Mouse (Mus musculus) B cell, adult 2 months (primary cell): ENCODE data around the gene Sbno2.

Source experiments
- DNase-seq, 2 experiments: peaks; one replicate each; pipeline ENCODE4 v3.0.0; 2022

Gene Sbno2

GRCm38 (mm10) chr10:80105460-80105859 is at the start of gene Sbno2:
Gene Sbno2, minus strand, starts transcription at chr10:80105571.
- peak; percentile 46 to 57 for DNase-seq

- DNase-seq = no peak
Observed at GRCm38 (mm10) chr10:80154384-80154783, 49.0 kb upstream of the Sbno2 start.

GRCm38 (mm10) chr10:80153713-80154112 is 48.3 kb upstream of the Sbno2 start:
- no peak for DNase-seq

GRCm38 (mm10) chr10:80152873-80153260 is 47.5 kb upstream of the Sbno2 start:
- DNase-seq = peak; percentile 50 to 57

- peak; percentile 37 to 40 for DNase-seq
Observed at GRCm38 (mm10) chr10:80152071-80152872, 46.9 kb upstream of the Sbno2 start.

DNA sequence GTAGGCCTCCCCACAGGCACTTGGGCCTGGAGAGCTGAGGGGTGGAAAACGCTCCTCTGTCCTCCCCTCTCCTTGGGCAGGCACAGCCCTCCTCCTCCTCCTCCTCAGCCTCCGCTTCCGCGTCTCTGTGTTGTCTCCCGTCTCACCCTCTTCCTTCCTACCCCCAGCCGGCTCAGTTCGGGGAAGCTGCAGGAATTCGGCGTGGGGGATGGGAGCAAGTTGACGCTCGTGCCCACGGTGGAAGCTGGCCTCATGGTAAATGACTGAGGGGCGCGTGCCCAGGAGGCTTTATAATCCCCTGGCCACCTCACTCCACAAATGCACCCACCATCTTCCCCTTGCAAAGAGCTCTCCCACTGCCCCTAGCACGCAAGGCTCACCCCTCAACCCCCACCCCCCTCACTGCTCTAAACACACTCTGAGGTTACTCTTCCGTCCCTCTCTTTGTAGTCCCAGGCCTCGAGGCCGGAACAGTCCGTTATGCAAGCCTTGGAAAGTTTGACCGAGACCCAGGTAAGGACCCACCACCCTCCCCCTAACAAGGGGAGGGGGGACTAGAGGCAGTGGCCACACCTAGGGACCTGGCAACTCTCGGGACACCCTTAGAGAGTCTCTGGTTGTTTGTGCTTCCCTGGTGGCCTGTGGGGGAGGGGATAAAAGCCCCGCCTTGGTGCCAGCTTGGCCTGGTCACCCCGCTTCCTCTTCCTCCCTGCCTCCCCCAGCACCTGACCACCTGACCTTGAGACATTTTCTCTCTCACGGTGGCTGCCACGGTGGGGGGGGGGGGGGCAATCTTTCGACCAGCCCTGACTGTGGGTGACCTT is 46.1 kb upstream of the Sbno2 start:
- DNase-seq = peak; percentile 53

DNA sequence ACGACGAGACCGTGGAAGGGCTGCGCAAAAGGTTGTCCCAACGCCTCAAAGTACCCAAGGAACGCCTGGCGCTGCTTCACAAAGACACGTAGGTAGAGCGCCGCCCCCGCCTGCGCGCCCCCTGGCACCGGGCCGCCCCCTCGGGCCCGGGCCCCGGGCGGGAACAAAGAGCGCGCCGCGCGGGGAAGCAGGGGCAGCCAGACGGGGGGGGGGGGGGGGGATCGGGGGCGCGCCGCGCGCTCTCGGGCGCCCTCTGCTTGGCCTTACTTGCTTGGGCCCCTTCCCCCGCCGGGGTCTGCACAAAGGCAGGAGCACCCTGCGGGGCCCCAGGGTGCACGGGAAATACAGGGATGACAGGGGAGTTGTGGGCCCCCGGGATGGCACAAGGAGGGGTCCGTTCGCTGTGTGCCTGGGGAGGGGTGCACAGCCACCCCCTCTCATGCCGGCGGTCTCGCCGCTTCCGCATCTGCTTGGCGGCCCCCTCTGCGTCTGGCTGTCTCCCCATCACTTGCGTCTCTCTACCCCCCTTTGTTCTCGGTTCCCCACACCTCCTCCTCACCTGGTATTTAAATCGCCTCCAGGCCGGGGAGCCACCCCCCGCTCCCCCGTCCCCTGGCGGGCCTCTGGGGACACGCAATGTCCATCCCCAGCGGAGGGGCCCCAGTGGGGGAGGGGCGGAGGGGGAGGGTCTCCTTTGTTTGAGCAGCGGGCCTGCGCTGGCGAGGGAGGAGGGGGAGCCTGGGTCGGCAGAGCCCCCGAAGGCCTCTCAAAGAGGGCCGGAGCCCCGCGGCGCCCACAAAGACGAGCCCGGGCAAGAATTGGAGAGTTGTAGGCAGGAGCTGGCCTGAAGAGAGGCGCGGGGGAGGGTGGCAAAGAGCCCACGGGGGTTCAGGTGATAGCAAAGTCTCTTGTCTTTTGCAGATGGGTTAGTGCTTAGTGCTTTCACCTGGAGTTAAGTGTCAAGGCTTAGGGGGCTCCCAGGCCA is 45.1 kb upstream of the Sbno2 start:
- DNase-seq = peak; percentile 72 to 75

GRCm38 (mm10) chr10:80149291-80150225 is 44.2 kb upstream of the Sbno2 start:
- DNase-seq = peak; percentile 94 to 96

GRCm38 (mm10) chr10:80148610-80149290 is 43.4 kb upstream of the Sbno2 start:
- peak; percentile 93 to 96 for DNase-seq

- peak; percentile 46 to 51 for DNase-seq
Observed at GRCm38 (mm10) chr10:80147719-80148601, 42.6 kb upstream of the Sbno2 start, which contains the start of gene Midn. Gene Midn, plus strand, starts transcription at chr10:80148272.

- DNase-seq = no peak
Observed at GRCm38 (mm10) chr10:80147146-80147718, 41.9 kb upstream of the Sbno2 start.

DNA sequence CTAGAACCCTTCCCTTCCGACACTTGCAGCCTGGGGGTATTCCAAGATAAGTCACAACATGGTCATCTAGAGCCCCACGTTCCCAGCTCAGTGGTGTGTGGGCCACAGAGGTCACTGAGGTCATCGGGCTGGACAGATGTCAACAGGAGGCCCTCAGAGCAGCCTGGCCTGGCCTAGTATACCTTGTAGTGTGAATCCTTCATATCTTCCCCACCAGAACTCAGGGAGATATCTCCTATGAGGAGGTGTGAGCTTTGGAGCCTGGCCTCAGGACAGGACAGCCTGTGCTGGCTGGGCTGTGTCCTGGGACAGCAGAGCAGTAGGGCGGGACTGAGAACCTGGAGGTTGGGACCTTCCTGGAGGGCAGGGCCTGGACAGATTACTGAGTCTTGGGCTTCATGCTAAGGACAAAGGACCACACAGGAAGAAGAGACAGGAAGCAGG is 41.2 kb upstream of the Sbno2 start:
- DNase-seq = no peak

DNA sequence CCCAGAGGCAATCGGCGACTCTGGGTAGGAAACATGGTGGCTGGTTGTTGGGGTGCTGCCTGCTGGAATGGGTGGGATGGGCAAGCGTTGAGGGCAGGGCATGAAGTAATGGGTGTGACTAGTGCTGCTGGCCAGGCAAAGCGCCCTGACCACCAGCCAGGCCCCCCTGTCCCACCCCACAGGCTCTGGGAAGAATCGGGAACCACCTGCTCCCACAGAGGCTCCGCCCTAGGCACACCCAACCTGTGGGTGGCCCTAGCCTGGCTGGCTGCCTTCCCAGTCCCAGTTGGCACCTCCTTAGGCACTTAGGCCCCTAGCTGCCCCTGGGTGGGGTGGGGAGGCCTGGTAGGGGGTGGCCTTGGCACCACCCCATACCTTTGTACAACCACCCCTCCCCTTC is 40.5 kb upstream of the Sbno2 start:
- no peak for DNase-seq

- DNase-seq = peak; percentile 82 to 84
Observed at GRCm38 (mm10) chr10:80144864-80145838, 39.8 kb upstream of the Sbno2 start.

DNA sequence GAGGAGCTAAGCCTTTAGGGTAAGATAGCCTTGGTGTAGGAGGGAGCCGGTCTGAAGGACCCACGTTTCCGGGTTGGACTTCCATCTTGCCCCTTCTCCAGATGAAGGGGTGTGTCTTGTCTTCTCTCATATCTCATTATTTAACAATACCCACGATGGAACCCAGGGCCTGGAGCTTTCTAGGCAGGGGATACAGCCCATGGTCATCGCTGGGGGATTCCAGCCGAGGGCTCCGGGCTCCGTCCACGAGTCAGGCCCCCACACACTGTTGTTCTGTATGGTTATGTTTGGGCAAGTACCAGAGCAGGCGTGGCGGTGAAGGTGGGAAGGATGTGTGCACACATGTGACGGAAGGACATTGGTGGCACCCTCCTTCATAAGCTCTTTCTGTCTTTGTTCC is 38.8 kb upstream of the Sbno2 start:
- DNase-seq = no peak

DNA sequence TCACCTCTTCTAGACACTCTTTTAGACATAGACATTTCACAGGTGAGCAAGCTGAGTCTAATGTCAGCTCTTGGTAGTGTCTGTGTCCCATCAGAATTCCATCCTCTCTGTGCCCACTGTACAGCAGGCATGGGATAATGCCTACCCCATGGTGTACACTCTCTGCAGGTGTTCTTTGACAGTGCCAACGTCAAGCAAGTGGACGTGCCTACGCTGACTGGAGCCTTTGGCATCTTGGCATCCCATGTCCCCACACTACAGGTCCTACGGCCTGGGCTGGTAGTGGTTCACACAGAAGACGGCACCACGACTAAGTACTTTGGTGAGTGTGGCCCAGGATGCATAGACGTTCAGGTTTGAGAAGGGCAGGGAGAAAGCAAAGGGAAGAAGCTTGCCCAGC is 38.3 kb upstream of the Sbno2 start:
- no peak for DNase-seq

DNA sequence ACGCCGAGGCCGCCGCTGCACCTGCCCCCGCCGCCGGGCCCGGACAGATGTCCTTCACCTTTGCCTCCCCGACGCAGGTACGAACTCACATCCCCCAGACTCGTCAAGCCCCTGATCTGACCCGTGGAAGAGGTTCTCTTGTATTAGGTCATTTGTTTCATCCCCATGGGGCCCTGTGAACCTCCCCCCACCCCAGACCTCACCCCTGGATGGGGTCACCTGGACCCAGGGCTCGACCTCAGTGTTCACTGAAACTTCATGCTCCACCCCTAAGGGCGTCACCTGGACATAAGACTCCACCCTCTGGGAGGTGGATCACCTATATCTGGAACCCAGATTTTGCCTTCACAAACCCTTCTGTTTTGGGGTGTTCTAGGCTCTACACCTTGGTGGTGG is 37.2 kb upstream of the Sbno2 start:
- no peak for DNase-seq
